Mouse (Mus musculus): Measurements from ENCODE around the gene Clrn2.
"Not testable (repeated sequence)": the region's sequence is repeated elsewhere in the genome, so short reads cannot be mapped to it uniquely, and the experiment has no call there.

The Clrn2 gene

GRCm38 (mm10) chr5:45453451-45453850 lies at the start of gene Clrn2:
Clrn2 (plus strand) TSS chr5:45453751.
- in situ Hi-C loops (cut with MseI, MboI) = loop anchor here in 1 of 2 experiments (25.0 kb wide), 1 partner anchor 884 kb away; no protein-coding TSS in a partner anchor

DNA sequence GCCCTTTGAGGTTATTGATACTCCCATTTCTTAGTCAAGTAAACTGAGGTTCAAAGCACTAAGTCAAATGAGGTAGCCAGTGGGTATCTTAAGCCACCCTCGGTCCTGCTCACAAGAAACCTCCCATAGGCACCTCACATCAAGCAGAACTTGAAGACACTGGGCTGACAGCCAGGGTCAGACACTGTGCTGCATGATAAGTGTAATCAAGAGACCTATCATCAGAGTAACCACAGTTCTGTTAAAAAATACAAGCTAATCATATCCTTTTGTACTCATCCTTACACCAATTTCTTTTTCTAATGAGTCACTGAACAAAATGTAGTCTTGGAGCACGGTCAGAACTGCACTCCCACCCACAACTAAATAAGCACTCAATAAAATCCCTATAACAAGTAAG lies 47.4 kb upstream of the Clrn2 start:
- in situ Hi-C loops (cut with MseI, MboI) = loop anchor here (10.0 to 25.0 kb wide), 2 partner anchors 1119 to 1121 kb away; no protein-coding TSS in a partner anchor

GRCm38 (mm10) chr5:45416478-45416877 lies 37.1 kb upstream of the Clrn2 start:
- in situ Hi-C loops (cut with MseI, MboI) = loop anchor here in 1 of 2 experiments (25.0 kb wide), 1 partner anchor 1129 kb away; no protein-coding TSS in a partner anchor

GRCm38 (mm10) chr5:45417859-45418443 lies 35.6 kb upstream of the Clrn2 start:
- in situ Hi-C loops (cut with MseI, MboI) = loop anchor here in 1 of 2 experiments (25.0 kb wide), 1 partner anchor 1131 kb away; no protein-coding TSS in a partner anchor

GRCm38 (mm10) chr5:45419841-45420638 lies 33.5 kb upstream of the Clrn2 start:
- in situ Hi-C loops (cut with MseI, MboI) = loop anchor here in 1 of 2 experiments (25.0 kb wide), 1 partner anchor 1133 kb away; no protein-coding TSS in a partner anchor

DNA sequence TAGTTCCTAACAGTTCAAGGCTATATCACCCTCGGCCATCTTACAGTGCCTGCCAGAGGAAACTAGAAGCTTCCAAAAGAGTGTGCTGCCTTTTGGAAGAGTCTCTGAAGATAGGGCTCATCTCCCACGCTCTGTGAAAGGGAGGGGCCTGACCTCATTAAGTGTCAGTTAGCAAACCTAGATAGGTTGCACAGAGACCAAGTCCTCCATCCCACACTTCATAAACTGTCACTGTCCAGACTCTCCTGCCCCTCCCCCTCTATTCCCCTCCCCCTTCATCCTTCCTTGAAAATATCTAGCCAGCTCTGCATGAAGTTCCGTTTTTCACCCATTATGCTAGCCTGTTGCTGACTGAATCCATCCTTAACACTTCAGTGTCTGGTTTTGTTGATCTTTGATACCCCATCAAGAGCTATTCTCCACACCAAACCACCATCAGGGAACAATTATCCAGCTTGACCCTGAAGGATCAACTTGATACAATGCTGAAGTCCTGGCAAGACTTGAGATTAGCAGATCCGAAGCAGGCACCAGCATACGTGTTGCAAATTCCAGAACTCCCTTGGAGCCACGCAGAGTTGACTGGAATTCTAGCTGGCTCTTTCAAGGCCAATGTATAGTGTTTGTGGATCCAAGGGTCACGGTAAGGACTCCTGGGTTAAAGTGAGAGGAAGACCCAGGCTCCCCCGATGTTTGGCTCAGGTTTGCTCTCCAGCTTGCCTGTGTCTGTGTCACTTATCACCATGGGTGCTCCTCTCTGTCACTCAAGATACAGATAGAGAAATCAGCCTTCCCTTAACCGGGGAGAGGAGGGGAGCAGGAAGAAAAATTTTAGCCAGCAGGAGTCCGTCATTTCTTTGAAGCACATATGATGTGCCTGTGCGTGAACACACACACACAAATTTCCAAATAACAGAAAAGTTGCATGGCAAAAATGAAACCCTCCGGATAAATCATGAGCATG lies 31.4 kb upstream of the Clrn2 start:
- in situ Hi-C loops (cut with MseI, MboI) = loop anchor here in 1 of 2 experiments (25.0 kb wide), 1 partner anchor 1135 kb away; no protein-coding TSS in a partner anchor

- in situ Hi-C loops (cut with MseI, MboI) = loop anchor here in 1 of 2 experiments (25.0 kb wide), 1 partner anchor 1137 kb away; no protein-coding TSS in a partner anchor
Measured at GRCm38 (mm10) chr5:45424021-45424886, 29.3 kb upstream of the Clrn2 start.

GRCm38 (mm10) chr5:45425771-45426170 lies 27.8 kb upstream of the Clrn2 start:
- in situ Hi-C loops (cut with MseI, MboI) = not testable (repeated sequence)

DNA sequence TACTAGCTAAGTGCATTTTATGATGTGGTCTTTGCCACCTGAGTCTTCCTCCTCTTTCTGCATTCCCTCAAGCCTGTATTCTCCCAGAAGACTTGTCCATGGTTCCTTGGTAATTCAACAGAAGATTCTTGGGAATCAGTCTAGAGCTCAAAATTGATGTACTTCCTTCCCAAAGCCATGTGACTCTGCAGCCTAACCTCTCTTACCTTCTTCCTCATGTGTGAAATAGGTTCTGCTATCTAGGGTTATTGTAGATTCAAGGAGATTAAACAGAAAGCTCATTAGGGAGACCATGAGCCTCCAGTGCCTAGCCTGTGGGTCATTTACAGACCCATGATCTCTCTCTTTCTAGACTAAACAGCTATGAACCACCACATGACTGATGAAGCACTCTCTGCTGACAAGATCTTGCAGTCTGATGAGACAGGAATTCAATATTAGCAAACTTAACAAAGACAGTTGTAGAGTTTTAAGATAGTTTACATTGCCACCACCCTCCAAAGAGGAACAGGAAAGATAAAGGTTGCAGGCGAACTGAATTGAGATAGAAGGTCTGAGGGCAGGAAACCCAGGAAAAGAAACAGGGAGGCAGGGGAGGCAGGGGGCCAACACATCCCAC lies 27.0 kb upstream of the Clrn2 start:
- in situ Hi-C loops (cut with MseI, MboI) = no loop called here

GRCm38 (mm10) chr5:45427891-45428290 lies 25.7 kb upstream of the Clrn2 start:
- in situ Hi-C loops (cut with MseI, MboI) = no loop called here

GRCm38 (mm10) chr5:45435967-45436950 lies 17.3 kb upstream of the Clrn2 start:
- in situ Hi-C loops (cut with MseI, MboI) = no loop called here

DNA sequence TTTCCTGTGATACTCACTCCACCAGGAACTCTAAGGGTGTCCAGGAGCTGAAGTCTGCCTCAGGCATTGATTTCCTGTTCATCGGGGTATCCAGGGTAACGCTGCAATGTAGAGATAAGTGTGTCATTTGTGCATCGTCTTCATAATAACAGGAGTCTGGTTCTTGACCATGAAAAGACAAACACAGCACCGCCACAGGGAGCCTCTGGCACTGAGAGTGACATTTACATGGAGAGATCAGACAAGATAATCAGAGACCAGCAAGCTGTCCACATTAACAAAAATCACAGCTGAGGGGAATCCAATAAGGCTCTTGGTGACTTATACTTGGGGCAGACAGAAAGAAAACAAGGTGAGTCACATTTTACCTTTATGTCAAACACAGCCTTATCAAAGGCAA lies 15.7 kb upstream of the Clrn2 start:
- in situ Hi-C loops (cut with MseI, MboI) = no loop called here

DNA sequence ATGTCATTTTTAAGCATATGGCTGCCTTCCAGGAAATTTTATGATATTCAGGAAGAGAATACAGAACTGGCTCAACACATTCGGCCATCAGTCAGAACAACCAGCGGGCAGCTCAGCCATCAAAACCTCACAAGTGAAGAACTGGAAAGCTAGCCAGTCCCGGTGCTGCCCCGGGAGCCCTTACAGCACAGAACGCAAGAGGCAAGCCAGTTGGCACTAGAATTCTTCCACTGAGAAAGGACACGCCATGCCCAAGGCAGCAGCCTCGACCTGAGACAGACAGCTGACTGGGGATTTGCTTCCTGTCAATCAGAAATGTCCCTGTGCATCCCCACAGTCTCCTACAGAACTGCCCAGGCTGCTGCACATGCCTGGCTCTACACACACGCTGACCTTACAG lies 15.2 kb upstream of the Clrn2 start:
- in situ Hi-C loops (cut with MseI, MboI) = no loop called here

- in situ Hi-C loops (cut with MseI, MboI) = no loop called here
Measured at GRCm38 (mm10) chr5:45441124-45441523, 12.4 kb upstream of the Clrn2 start.

DNA sequence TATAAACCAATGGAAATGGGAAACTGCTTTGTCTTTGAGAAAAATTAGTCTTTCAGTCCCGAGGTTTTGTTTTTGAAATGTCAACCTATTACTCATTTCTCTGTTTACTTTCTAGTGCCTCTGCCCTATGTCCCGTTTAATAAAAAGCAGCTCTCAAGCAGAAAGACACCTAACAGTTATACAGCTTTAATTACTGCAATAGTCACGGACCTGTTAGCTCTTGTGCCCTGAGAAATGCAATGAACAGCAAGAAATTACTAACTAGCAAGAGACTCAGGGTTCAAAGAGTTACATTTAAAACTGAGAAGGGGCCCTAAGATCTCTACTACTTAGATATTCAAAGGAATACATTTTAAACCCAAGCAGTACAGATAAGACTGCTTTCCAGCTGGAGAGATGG lies 11.8 kb upstream of the Clrn2 start:
- in situ Hi-C loops (cut with MseI, MboI) = no loop called here

DNA sequence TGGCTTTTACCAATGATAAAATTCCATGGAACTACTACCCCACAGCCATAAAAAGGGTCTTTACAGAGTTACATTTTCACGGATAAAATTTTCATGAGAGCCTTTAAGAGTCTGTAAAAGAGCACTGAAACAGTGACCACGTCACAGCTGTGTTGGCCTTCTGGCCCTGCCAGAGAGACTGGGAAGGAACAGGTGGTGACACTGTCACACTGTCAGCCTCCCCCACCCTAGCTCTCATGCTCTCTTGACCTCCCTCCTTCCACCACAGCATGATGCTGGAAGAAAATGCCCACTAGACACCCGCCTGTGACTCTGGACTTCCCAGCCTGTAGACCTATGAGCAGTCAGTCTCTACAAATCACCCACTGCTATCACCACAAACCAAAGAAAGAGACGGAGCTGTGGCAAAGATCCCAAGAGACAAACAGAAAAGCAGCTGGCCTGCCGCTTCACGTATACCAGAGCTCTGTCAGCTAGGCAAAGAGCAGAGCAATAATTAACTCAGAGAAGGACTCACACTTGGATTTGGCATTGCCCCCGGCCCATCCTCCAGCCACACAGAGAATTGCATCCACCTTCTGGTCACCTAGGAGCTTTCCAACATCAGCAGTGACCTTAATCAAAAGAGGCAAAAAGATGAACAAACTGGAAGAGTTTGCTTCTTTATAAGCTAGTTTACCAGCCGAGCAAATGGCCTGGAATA lies 9.3 kb upstream of the Clrn2 start:
- in situ Hi-C loops (cut with MseI, MboI) = no loop called here

- in situ Hi-C loops (cut with MseI, MboI) = no loop called here
Measured at GRCm38 (mm10) chr5:45448676-45449075, 4.9 kb upstream of the Clrn2 start.

GRCm38 (mm10) chr5:45449206-45449605 lies 4.3 kb upstream of the Clrn2 start:
- in situ Hi-C loops (cut with MseI, MboI) = no loop called here
